Mouse (Mus musculus) ES-E14 (cell line): Measurements from ENCODE around the gene Strc. TPM values are rescaled to one million over a fixed set of nuclear protein-coding genes. Genes with fewer than 3 reads are reported as not detected.

Source experiments
- DNase-seq: peaks from one replicate; pipeline ENCODE4 v3.0.0-alpha.2; 2013; ENCODE audit warnings: low read depth, low spot score
- H3K27ac ChIP-seq: 2 replicates; pipeline ENCODE4 v1.5.1; 2012; ENCODE audit warnings: low read depth, mild to moderate bottlenecking, low read length, moderate library complexity, mixed read lengths; ENCODE audit not compliant: poor library complexity, insufficient read depth, severe bottlenecking
- H3K36me3 ChIP-seq: 2 replicates; pipeline ENCODE4 v1.6.1; 2012; ENCODE audit warnings: mild to moderate bottlenecking, low read length, moderate library complexity, mixed read lengths; ENCODE audit not compliant: control insufficient read depth, poor library complexity, insufficient read depth, severe bottlenecking
- H3K4me1 ChIP-seq, 2 experiments: fragments of 150-350 bp in 1 of 2; sonication (generic) in 1 of 2; 2 replicates each; pipeline ENCODE4 v1.6.1; 2012; ENCODE audit warnings: low read length in 2 of 2, mild to moderate bottlenecking in 1 of 2, mixed read lengths in 1 of 2; ENCODE audit not compliant: control insufficient read depth in 2 of 2, insufficient read depth in 2 of 2, poor library complexity in 1 of 2
- H3K4me3 ChIP-seq, 2 experiments: fragments of 150-350 bp in 1 of 2; sonication (generic) in 1 of 2; 2 replicates each; pipeline ENCODE4 v1.5.1; 2012; ENCODE audit warnings: low read length in 2 of 2, low read depth in 1 of 2, mild to moderate bottlenecking in 1 of 2, mixed read lengths in 1 of 2; ENCODE audit not compliant: insufficient read depth in 1 of 2, poor library complexity in 1 of 2, severe bottlenecking in 1 of 2
- H3K9ac ChIP-seq: 2 replicates; pipeline ENCODE4 v1.6.1; 2012; ENCODE audit warnings: low read depth, mild to moderate bottlenecking, low read length, mixed read lengths; ENCODE audit not compliant: poor library complexity, insufficient read depth, severe bottlenecking
- H3K9me3 ChIP-seq: fragments of 150-350 bp; sonication (generic); 2 replicates; pipeline ENCODE4 v1.6.1; 2012; ENCODE audit warnings: low read depth, mild to moderate bottlenecking, low read length; ENCODE audit not compliant: control insufficient read depth, insufficient read depth
- CHD2 ChIP-seq: IDR thresholded peaks from 2 replicates; pipeline ENCODE4 v1.6.1; 2014; ENCODE audit warnings: mild to moderate bottlenecking, low read depth, low read length, inconsistent platforms
- HCFC1 ChIP-seq: IDR thresholded peaks from 2 replicates; pipeline ENCODE4 v1.6.1; 2012; ENCODE audit warnings: low read length, inconsistent platforms, borderline replicate concordance; ENCODE audit not compliant: insufficient read depth
- MAFK ChIP-seq: IDR thresholded peaks from 2 replicates; pipeline ENCODE4 v1.6.1; 2014; ENCODE audit warnings: mild to moderate bottlenecking, low read depth, low read length, inconsistent platforms; ENCODE audit not compliant: insufficient read depth
- ZC3H11A ChIP-seq: IDR thresholded peaks from 2 replicates; pipeline ENCODE4 v1.6.1; 2012; ENCODE audit warnings: low read depth, mild to moderate bottlenecking, inconsistent platforms, low read length, borderline replicate concordance
- ZNF384 ChIP-seq: IDR thresholded peaks from 2 replicates; pipeline ENCODE4 v1.6.1; 2012; ENCODE audit warnings: low read depth, low read length, inconsistent platforms
- in situ Hi-C, 2 experiments: fragments of 600-800 bp; cut with MboI; formaldehyde crosslinking; loops; one replicate each; pipeline ENCODE4 v1.15.1; 2025; ENCODE audit warnings: low sequenced_read_pairs in 2 of 2, inconsistent platforms in 1 of 2; ENCODE audit not compliant: unreplicated experiment in 2 of 2
- total RNA-seq: library from RNA; depleted of rRNA; stranded (reverse); fragments of 300-350 nt; gene quantifications from 2 replicates; pipeline ENCODE4 v1.2.3, GENCODE M21; 2012; rRNA removed

Gene Strc
- total RNA-seq, 1 experiment = 0.09 TPM

DNA sequence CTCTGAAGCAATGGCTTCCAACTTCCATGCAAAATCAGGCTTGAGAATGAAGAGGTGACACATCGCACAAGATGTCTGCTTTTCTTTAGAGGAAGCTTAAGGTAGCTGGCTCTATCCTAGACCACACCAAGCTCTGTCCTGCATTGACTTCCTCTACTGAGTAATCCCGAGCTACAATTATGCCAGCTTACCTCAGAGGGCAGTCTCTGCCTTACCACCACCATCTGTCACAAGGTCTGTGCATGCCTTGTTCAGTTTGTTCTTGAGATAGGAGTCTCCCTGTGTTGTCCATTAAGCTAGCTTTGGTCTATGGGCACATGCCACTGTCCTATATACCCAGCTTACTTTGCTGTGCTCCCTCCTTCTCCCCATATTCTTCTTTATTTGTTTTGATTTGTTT lies 57.5 kb downstream of the Strc start:
- H3K4me3 ChIP-seq = no peak overlapping the region
- no peak for TF ChIP-seq CHD2
- no peak for TF ChIP-seq ZC3H11A
- no peak for TF ChIP-seq MAFK
- no peak for TF ChIP-seq ZNF384
- TF ChIP-seq HCFC1 = no peak
- in situ Hi-C loops = no loop called here
- no peaks in the 10 kb centered on the region for H3K9me3 ChIP-seq
- H3K4me1 ChIP-seq = no peaks in the 10 kb centered on the region
- no peak overlapping the region for H3K27ac ChIP-seq
- H3K9ac ChIP-seq = no peak overlapping the region
- H3K36me3 ChIP-seq = no peaks in the 10 kb centered on the region; the same call in 1 of the 2 replicates
- DNase-seq = no peak

- no peak overlapping the region for H3K27ac ChIP-seq
- TF ChIP-seq HCFC1 = no peak
- TF ChIP-seq ZNF384 = no peak
- no peak for TF ChIP-seq MAFK
- no peak for TF ChIP-seq ZC3H11A
- TF ChIP-seq CHD2 = no peak
- no peak overlapping the region for H3K4me3 ChIP-seq
- in situ Hi-C loops = no loop called here
- H3K4me1 ChIP-seq = no peaks in the 10 kb centered on the region
- no peaks in the 10 kb centered on the region for H3K9me3 ChIP-seq
- peaks cover 3% of the 10 kb centered on the region; the same call in 1 of the 2 replicates for H3K36me3 ChIP-seq
- H3K9ac ChIP-seq = no peak overlapping the region
- no peak for DNase-seq
These were observed 63.1 kb downstream of the Strc start for GRCm38 (mm10) chr2:121323693-121324470.

- Histone ChIP-seq H3K4me1 (no peaks in the 10 kb centered on the region), H3K27ac (no peak overlapping the region), H3K9ac (no peak overlapping the region), H3K9me3 (no peaks in the 10 kb centered on the region), H3K4me3 (no peak overlapping the region), H3K36me3 (peaks cover 3% of the 10 kb centered on the region; the same call in 1 of the 2 replicates)
- TF ChIP-seq ZC3H11A (no peak), CHD2 (no peak), ZNF384 (no peak), HCFC1 (no peak), MAFK (no peak)
- no peak for DNase-seq
- in situ Hi-C loops = no loop called here
These were observed 63.9 kb downstream of the Strc start for GRCm38 (mm10) chr2:121323041-121323440.

- Histone ChIP-seq H3K9me3 (no peaks in the 10 kb centered on the region), H3K9ac (no peak overlapping the region), H3K27ac (no peak overlapping the region), H3K4me1 (no peaks in the 10 kb centered on the region), H3K4me3 (no peak overlapping the region), H3K36me3 (no peaks in the 10 kb centered on the region)
- in situ Hi-C loops = no loop called here
- no peak for TF ChIP-seq MAFK
- no peak for TF ChIP-seq ZNF384
- no peak for TF ChIP-seq ZC3H11A
- no peak for TF ChIP-seq HCFC1
- TF ChIP-seq CHD2 = no peak
- DNase-seq = no peak
These were observed 70.7 kb downstream of the Strc start for GRCm38 (mm10) chr2:121316278-121316677.

Other genes starting within 250 kb of the Strc start
- gene Adal, start 246.7 kb downstream of the Strc start, total RNA-seq = 14.8 and 15.0 TPM in 2 replicates
- gene Lcmt2, start 246.5 kb downstream of the Strc start, total RNA-seq = 12.5 and 15.0 TPM in 2 replicates
- 38.1 and 45.9 TPM in 2 replicates for gene Tubgcp4, start 216.5 kb downstream of the Strc start, total RNA-seq
- 3.5 and 5.0 TPM in 2 replicates for gene Zscan29, start 216.0 kb downstream of the Strc start, total RNA-seq
- 47.6 and 63.3 TPM in 2 replicates for gene Trp53bp1, start 115.8 kb downstream of the Strc start, total RNA-seq
- 4.3 and 4.4 TPM in 2 replicates for gene Map1a, start 97.6 kb downstream of the Strc start, total RNA-seq
- gene Ppip5k1, start 31.8 kb downstream of the Strc start, total RNA-seq = 7.6 and 8.8 TPM in 2 replicates
- gene Ckmt1, start 29.5 kb downstream of the Strc start, total RNA-seq = 8.3 and 11.3 TPM in 2 replicates
- 209 and 251 TPM in 2 replicates for gene Pdia3, start 26.6 kb upstream of the Strc start, total RNA-seq
- gene Catsper2, start 26.6 kb upstream of the Strc start, total RNA-seq = 3.3 and 3.7 TPM in 2 replicates
- 7.5 and 16.5 TPM in 2 replicates for gene Ell3, start 57.1 kb upstream of the Strc start, total RNA-seq
- gene Serf2, start 62.0 kb upstream of the Strc start, total RNA-seq = 428 and 459 TPM in 2 replicates
- 21.5 and 22.0 TPM in 2 replicates for gene Hypk, start 66.1 kb upstream of the Strc start, total RNA-seq
- 0.90 and 1.5 TPM in 2 replicates for gene Serinc4, start 69.6 kb upstream of the Strc start, total RNA-seq
- gene Mfap1b, start 86.9 kb upstream of the Strc start, total RNA-seq = 15.8 and 23.2 TPM in 2 replicates
- gene Mfap1a, start 119.5 kb upstream of the Strc start, total RNA-seq = 20.6 and 27.8 TPM in 2 replicates
- gene Wdr76, start 119.6 kb upstream of the Strc start, total RNA-seq = 19.9 and 21.5 TPM in 2 replicates